Comparison of ENCODE assay signal across 29 mouse cellular contexts in the genomic region with DNA sequence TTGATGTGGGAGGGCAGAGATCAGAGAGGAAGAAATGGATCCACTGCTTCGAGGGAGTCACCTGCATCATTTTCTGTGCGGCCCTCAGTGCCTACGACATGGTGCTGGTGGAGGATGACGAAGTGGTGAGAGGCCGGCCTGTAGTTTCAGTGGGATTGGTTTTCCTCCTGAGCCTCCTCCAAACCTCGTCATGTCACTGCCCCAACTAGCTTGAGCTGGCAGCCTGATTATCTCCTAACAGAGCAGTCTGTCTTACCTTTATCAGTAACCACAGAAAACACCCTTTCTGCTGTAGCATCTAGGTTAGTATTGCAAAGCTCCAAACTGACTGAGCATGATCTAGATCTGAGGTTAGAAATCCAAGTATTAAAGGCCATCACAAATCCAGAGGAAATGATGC. TPM values are rescaled to one million over a fixed set of nuclear protein-coding genes. Genes with fewer than 3 reads are reported as not detected.
DNase-seq lines count a peak whose midpoint lies in the region; ATAC-seq and TF ChIP-seq lines count a peak whose summit lies in the region.
"Had no signal": no experiment of that assay in that cellular context is flagged by ENCODE, and none has a peak within 500 bp of the region (broad histone marks: within the 10 kb centered on the region; RNA-seq: fewer than 3 reads in every experiment).

No protein-coding gene starts in this region.

- ATAC-seq in heart, embryonic 11.5 days (replicated peaks; ENCODE audit: insufficient number of reproducible peaks, low FRiP score, low TSS enrichment), result peak; percentile 69
- peak; percentile 56 for ATAC-seq in G1E (ENCODE audit: extremely low read depth, insufficient number of reproducible peaks, low FRiP score, poor library complexity, severe bottlenecking)
- ATAC-seq in erythroid progenitor cell, adult 5-6 weeks (replicated peaks; ENCODE audit: low FRiP score, poor library complexity, severe bottlenecking), result peak; percentile 46; the same call in 1 of the 2 replicates
- ATAC-seq in liver, embryonic 16.5 days (ENCODE audit: low read depth), result peak; percentile 72
- no peak for ATAC-seq in lung, postnatal 0 days
- ATAC-seq: CD4-positive, CD25-positive, alpha-beta regulatory T cell, adult 4 months; forebrain, embryonic 13.5 days; intestine, postnatal 0 days; midbrain, embryonic 15.5 days had no signal

- H3K79me2 ChIP-seq in heart, adult 2 months (replicated peaks; ENCODE audit: control insufficient read depth, insufficient read depth, low read length), result no peaks in the 10 kb centered on the region

- intact Hi-C loops in heart, adult 2 months (cut with DNase I), result no loop called here

- peak overlapping the region; percentile 43; the same call in 1 of the 2 replicates for H3K27ac ChIP-seq in heart, embryonic 11.5 days (ENCODE audit: low read depth, low read length)
- no peak overlapping the region for H3K27ac ChIP-seq in heart, adult 2 months
- H3K27ac ChIP-seq in liver, embryonic 16.5 days (ENCODE audit: low read length), result peak overlapping the region; percentile 99
- no peak overlapping the region for H3K27ac ChIP-seq in lung, postnatal 0 days (ENCODE audit: low read length)
- H3K27ac ChIP-seq: embryonic facial prominence, embryonic 15.5 days; forebrain, embryonic 13.5 days; hindbrain, embryonic 15.5 days; kidney, postnatal 0 days; layer of hippocampus, adult 2 months; limb, embryonic 15.5 days; midbrain, embryonic 15.5 days had no signal

- no peak for TF ChIP-seq POLR2A in heart, adult 2 months (IDR thresholded peaks at IDR 0.05; ENCODE audit: insufficient read depth, low read depth, low read length)

- H3K36me3 ChIP-seq in heart, embryonic 11.5 days (ENCODE audit: control insufficient read depth, insufficient read depth, low read length), result no peaks in the 10 kb centered on the region
- no peaks in the 10 kb centered on the region for H3K36me3 ChIP-seq in heart, adult 2 months (ENCODE audit: control insufficient read depth, insufficient read depth, low read length)
- H3K36me3 ChIP-seq in G1E (replicated peaks), result peaks cover 39% of the 10 kb centered on the region
- no peaks in the 10 kb centered on the region; the same call in 1 of the 2 replicates for H3K36me3 ChIP-seq in liver, embryonic 16.5 days (ENCODE audit: control insufficient read depth, insufficient read depth)
- H3K36me3 ChIP-seq in lung, postnatal 0 days (ENCODE audit: insufficient read depth, low read length), result no peaks in the 10 kb centered on the region
- H3K36me3 ChIP-seq: embryonic facial prominence, embryonic 15.5 days; hindbrain, embryonic 15.5 days; limb, embryonic 15.5 days; midbrain, embryonic 15.5 days had no signal

- H3K4me2 ChIP-seq in heart, embryonic 11.5 days, result no peak overlapping the region
- H3K4me2 ChIP-seq in liver, embryonic 16.5 days (ENCODE audit: low read depth, low read length), result peak overlapping the region; percentile 61
- H3K4me2 ChIP-seq in lung, postnatal 0 days (replicated peaks; ENCODE audit: low read depth, low read length), result no peak overlapping the region
- H3K4me2 ChIP-seq: embryonic facial prominence, embryonic 15.5 days; forebrain, embryonic 13.5 days; hindbrain, embryonic 15.5 days; limb, embryonic 15.5 days; midbrain, embryonic 15.5 days had no signal

- H3K27me3 ChIP-seq in heart, embryonic 11.5 days (ENCODE audit: control insufficient read depth, insufficient read depth, low read length), result no peaks in the 10 kb centered on the region
- no peaks in the 10 kb centered on the region for H3K27me3 ChIP-seq in heart, adult 2 months (ENCODE audit: control insufficient read depth, insufficient read depth, low read length)
- H3K27me3 ChIP-seq in G1E (ENCODE audit: insufficient read depth, low read length), result no peaks in the 10 kb centered on the region
- no peaks in the 10 kb centered on the region for H3K27me3 ChIP-seq in liver, embryonic 16.5 days (ENCODE audit: control insufficient read depth, insufficient read depth, low read depth, low read length)
- H3K27me3 ChIP-seq in lung, postnatal 0 days (replicated peaks; ENCODE audit: insufficient read depth, low read length), result no peaks in the 10 kb centered on the region
- H3K27me3 ChIP-seq: embryonic facial prominence, embryonic 15.5 days; forebrain, embryonic 13.5 days; hindbrain, embryonic 15.5 days; limb, embryonic 15.5 days; megakaryocyte, embryonic 14.5 days; midbrain, embryonic 15.5 days had no signal

- H3K9me3 ChIP-seq in heart, embryonic 11.5 days (replicated peaks; ENCODE audit: control insufficient read depth, low read length), result no peaks in the 10 kb centered on the region
- no peaks in the 10 kb centered on the region for H3K9me3 ChIP-seq in G1E (replicated peaks)
- H3K9me3 ChIP-seq in liver, embryonic 16.5 days (replicated peaks; ENCODE audit: control insufficient read depth, low read length), result no peaks in the 10 kb centered on the region
- H3K9me3 ChIP-seq in lung, postnatal 0 days (ENCODE audit: low read length), result no peaks in the 10 kb centered on the region
- H3K9me3 ChIP-seq: embryonic facial prominence, embryonic 15.5 days; forebrain, embryonic 13.5 days; hindbrain, embryonic 15.5 days; limb, embryonic 15.5 days; megakaryocyte, embryonic 14.5 days; midbrain, embryonic 15.5 days had no signal

- H3K4me1 ChIP-seq in heart, embryonic 11.5 days (ENCODE audit: control insufficient read depth, insufficient read depth, low read length), result peaks cover 3% of the 10 kb centered on the region; the same call in 1 of the 2 replicates
- no peaks in the 10 kb centered on the region for H3K4me1 ChIP-seq in heart, adult 2 months (ENCODE audit: control insufficient read depth, insufficient read depth, low read length)
- peaks cover 79% of the 10 kb centered on the region for H3K4me1 ChIP-seq in G1E (ENCODE audit: insufficient read depth, low read depth, low read length)
- peaks cover 64% of the 10 kb centered on the region for H3K4me1 ChIP-seq in liver, embryonic 16.5 days (ENCODE audit: control insufficient read depth, low read depth, low read length)
- no peaks in the 10 kb centered on the region for H3K4me1 ChIP-seq in lung, postnatal 0 days (ENCODE audit: insufficient read depth, low read depth, low read length)
- H3K4me1 ChIP-seq: embryonic facial prominence, embryonic 15.5 days; hindbrain, embryonic 15.5 days; limb, embryonic 15.5 days had no signal

- 55% methylated on average over 6 of the region's 6 CpGs for WGBS in heart, embryonic 11.5 days (ENCODE audit: insufficient replicate concordance)
- WGBS in heart, adult 2 months, result 78% methylated on average over 6 of the region's 6 CpGs
- 22% methylated on average over 6 of the region's 6 CpGs for WGBS in liver, embryonic 16.5 days (ENCODE audit: insufficient replicate concordance)
- WGBS in lung, postnatal 0 days, result 67% methylated on average over 6 of the region's 6 CpGs

- H3K9ac ChIP-seq in heart, embryonic 11.5 days (ENCODE audit: low read depth, low read length), result no peak overlapping the region
- H3K9ac ChIP-seq in heart, adult 2 months (ENCODE audit: low read depth, low read length), result no peak overlapping the region
- peak overlapping the region; percentile 65 for H3K9ac ChIP-seq in liver, embryonic 16.5 days (ENCODE audit: low read depth, low read length)
- no peak overlapping the region for H3K9ac ChIP-seq in lung, postnatal 0 days (replicated peaks; ENCODE audit: low read depth)
- H3K9ac ChIP-seq: embryonic facial prominence, embryonic 15.5 days; forebrain, embryonic 13.5 days; hindbrain, embryonic 15.5 days; limb, embryonic 15.5 days; midbrain, embryonic 15.5 days had no signal

- no peak for TF ChIP-seq CTCF in heart, adult 2 months (IDR thresholded peaks at IDR 0.05)
- no peak for TF ChIP-seq CTCF in G1E (IDR thresholded peaks at IDR 0.05; ENCODE audit: low read depth, low read length)
- TF ChIP-seq CTCF in lung, postnatal 0 days (IDR thresholded peaks at IDR 0.05), result no peak

- no peak for DNase-seq in heart, adult 2 months
- DNase-seq in G1E (ENCODE audit: low spot score), result peak; percentile 59
- no peak for DNase-seq in natural killer cell, adult 2 months (ENCODE audit: low spot score in 2 of 2)
- DNase-seq in layer of hippocampus, adult 8-10 months (ENCODE audit: low spot score in 2 of 2), result no peak
- DNase-seq in lung, postnatal 0 days (ENCODE audit: low spot score), result no peak
- DNase-seq: adrenal gland, postnatal 36 days; cerebellum, adult 2 months; cerebellum, postnatal 36 days; gastrocnemius, postnatal 14 days; lung, postnatal 10 days; right cerebral cortex, postnatal 25 days; thymus, postnatal 14 days had no signal

- H3K4me3 ChIP-seq in heart, embryonic 11.5 days (ENCODE audit: low read depth, low read length), result no peak overlapping the region
- no peak overlapping the region for H3K4me3 ChIP-seq in heart, adult 2 months
- peak overlapping the region; percentile 43; the same call in 1 of the 2 replicates for H3K4me3 ChIP-seq in G1E (ENCODE audit: low read depth, low read length)
- H3K4me3 ChIP-seq in liver, embryonic 16.5 days (ENCODE audit: low read depth, low read length), result peak overlapping the region; percentile 39
- H3K4me3 ChIP-seq in lung, postnatal 0 days (ENCODE audit: low read depth, low read length), result no peak overlapping the region
- H3K4me3 ChIP-seq: embryonic facial prominence, embryonic 15.5 days; forebrain, embryonic 13.5 days; hindbrain, embryonic 15.5 days; layer of hippocampus, adult 2 months; limb, embryonic 15.5 days; megakaryocyte, embryonic 14.5 days; midbrain, embryonic 15.5 days had no signal

- no peak for TF ChIP-seq EP300 in heart, adult 2 months (IDR thresholded peaks at IDR 0.05; ENCODE audit: insufficient read depth, low read depth, low read length)
- no peak for TF ChIP-seq EP300 in lung, postnatal 0 days (IDR thresholded peaks at IDR 0.05)

RNA-seq across cellular contexts. Expression of a gene that starts 5.7 kb away (rescaled TPM):
- polyA plus RNA-seq in heart, embryonic 11.5 days (2014; fragmentation: Nextera tagmentation; extraction: Ambion mirVana), result 1.1 and 1.3 TPM in 2 replicates
- total RNA-seq in heart, adult 2 months (2021), result under 1 TPM in 1 of 2 experiments, not detected in 1; 0.11 TPM
- not detected in 2 replicates for polyA plus RNA-seq in heart, adult 2 months (2012; rRNA removed)
- total RNA-seq in G1E (2014; fragmentation: Nextera tagmentation), result 9.0 and 10.2 TPM in 2 replicates
- total RNA-seq in G1E (2017), result 2.0 and 4.5 TPM in 2 replicates
- polyA plus RNA-seq in G1E (2012), result 0.85 and 2.4 TPM in 2 replicates
- total RNA-seq in erythroid progenitor cell, adult 5-6 weeks (2015; ENCODE audit: low replicate concordance), result not detected in 2 replicates
- total RNA-seq in erythroid progenitor cell, adult 5-6 weeks (2017; ENCODE audit: low replicate concordance), result not detected in 2 replicates
- polyA plus RNA-seq in liver, embryonic 16.5 days (2015; fragmentation: Nextera tagmentation; extraction: Ambion mirVana), result 3.8 and 4.1 TPM in 2 replicates
- total RNA-seq in layer of hippocampus, adult 8-10 months (2022), result under 1 TPM in 1 of 4 experiments, not detected in 3; 0.61 TPM
- 0.33 and 0.45 TPM in 2 replicates for polyA plus RNA-seq in lung, postnatal 0 days (2015; fragmentation: Nextera tagmentation; extraction: Ambion mirVana)
- total RNA-seq: heart, postnatal 25 days; layer of hippocampus, adult 2 months; left cerebral cortex, postnatal 36 days; neutrophil, adult 5-6 weeks had no signal
- polyA plus RNA-seq: CD4-positive, CD25-positive, alpha-beta regulatory T cell, adult 4 months had no signal

RNA-seq across cellular contexts. Expression of a gene that starts 11.9 kb away (rescaled TPM):
- 30.6 and 32.1 TPM in 2 replicates for polyA plus RNA-seq in heart, embryonic 11.5 days (2014; fragmentation: Nextera tagmentation; extraction: Ambion mirVana)
- total RNA-seq in heart, adult 2 months (2021), result 1 to 10 TPM; 4.1 to 4.6 TPM
- 25.9 and 26.3 TPM in 2 replicates for polyA plus RNA-seq in heart, adult 2 months (2012; rRNA removed)
- 169 and 188 TPM in 2 replicates for total RNA-seq in G1E (2014; fragmentation: Nextera tagmentation)
- total RNA-seq in G1E (2017), result 81.6 and 85.9 TPM in 2 replicates
- polyA plus RNA-seq in G1E (2012), result 380 and 438 TPM in 2 replicates
- total RNA-seq in erythroid progenitor cell, adult 5-6 weeks (2015; ENCODE audit: low replicate concordance), result 9.2 and 10.5 TPM in 2 replicates
- total RNA-seq in erythroid progenitor cell, adult 5-6 weeks (2017; ENCODE audit: low replicate concordance), result 1.0 and 10.1 TPM in 2 replicates
- 76.4 and 79.6 TPM in 2 replicates for polyA plus RNA-seq in liver, embryonic 16.5 days (2015; fragmentation: Nextera tagmentation; extraction: Ambion mirVana)
- total RNA-seq in layer of hippocampus, adult 8-10 months (2022), result 10 to 100 TPM; 64.2 to 82.5 (median 74.0) TPM
- 11.6 and 12.6 TPM in 2 replicates for polyA plus RNA-seq in lung, postnatal 0 days (2015; fragmentation: Nextera tagmentation; extraction: Ambion mirVana)

RNA-seq across cellular contexts. Expression of a gene that starts 47.6 kb away (rescaled TPM):
- 91.3 and 102 TPM in 2 replicates for polyA plus RNA-seq in heart, embryonic 11.5 days (2014; fragmentation: Nextera tagmentation; extraction: Ambion mirVana)
- 10 to 100 TPM; 16.5 to 18.1 TPM for total RNA-seq in heart, adult 2 months (2021)
- 7.5 and 18.7 TPM in 2 replicates for polyA plus RNA-seq in heart, adult 2 months (2012; rRNA removed)
- 254 and 274 TPM in 2 replicates for total RNA-seq in G1E (2014; fragmentation: Nextera tagmentation)
- 413 and 481 TPM in 2 replicates for total RNA-seq in G1E (2017)
- polyA plus RNA-seq in G1E (2012), result 36.8 and 37.9 TPM in 2 replicates
- 29.9 and 45.7 TPM in 2 replicates for total RNA-seq in erythroid progenitor cell, adult 5-6 weeks (2015; ENCODE audit: low replicate concordance)
- total RNA-seq in erythroid progenitor cell, adult 5-6 weeks (2017; ENCODE audit: low replicate concordance), result 21.7 and 30.0 TPM in 2 replicates
- polyA plus RNA-seq in liver, embryonic 16.5 days (2015; fragmentation: Nextera tagmentation; extraction: Ambion mirVana), result 69.9 and 73.7 TPM in 2 replicates
- total RNA-seq in layer of hippocampus, adult 8-10 months (2022), result 10 to 100 TPM; 27.5 to 31.1 (median 30.1) TPM
- polyA plus RNA-seq in lung, postnatal 0 days (2015; fragmentation: Nextera tagmentation; extraction: Ambion mirVana), result 87.4 and 96.3 TPM in 2 replicates

RNA-seq across cellular contexts. Expression of a gene that starts 53.6 kb away (rescaled TPM):
- 14.7 and 17.7 TPM in 2 replicates for polyA plus RNA-seq in heart, embryonic 11.5 days (2014; fragmentation: Nextera tagmentation; extraction: Ambion mirVana)
- total RNA-seq in heart, adult 2 months (2021), result 10 to 100 TPM; 11.7 to 11.9 TPM
- polyA plus RNA-seq in heart, adult 2 months (2012; rRNA removed), result 17.1 and 24.6 TPM in 2 replicates
- total RNA-seq in G1E (2014; fragmentation: Nextera tagmentation), result not detected in 2 replicates
- total RNA-seq in G1E (2017), result not detected in 2 replicates
- polyA plus RNA-seq in G1E (2012), result not detected in 2 replicates
- total RNA-seq in erythroid progenitor cell, adult 5-6 weeks (2015; ENCODE audit: low replicate concordance), result 2.5 and 4.2 TPM in 2 replicates
- 0.90 and 1.4 TPM in 2 replicates for total RNA-seq in erythroid progenitor cell, adult 5-6 weeks (2017; ENCODE audit: low replicate concordance)
- polyA plus RNA-seq in liver, embryonic 16.5 days (2015; fragmentation: Nextera tagmentation; extraction: Ambion mirVana), result 16.8 and 17.0 TPM in 2 replicates
- 10 to 100 TPM; 11.1 to 14.4 (median 13.4) TPM for total RNA-seq in layer of hippocampus, adult 8-10 months (2022)
- polyA plus RNA-seq in lung, postnatal 0 days (2015; fragmentation: Nextera tagmentation; extraction: Ambion mirVana), result 11.2 and 13.4 TPM in 2 replicates

RNA-seq across cellular contexts. Expression of a gene that starts 56.4 kb away (rescaled TPM):
- polyA plus RNA-seq in heart, embryonic 11.5 days (2014; fragmentation: Nextera tagmentation; extraction: Ambion mirVana), result 0.13 and 0.16 TPM in 2 replicates
- not detected for total RNA-seq in heart, adult 2 months (2021)
- polyA plus RNA-seq in heart, adult 2 months (2012; rRNA removed), result 0.04 TPM in 1 of 2 replicates, not detected in the other
- total RNA-seq in G1E (2014; fragmentation: Nextera tagmentation) (not detected in 2 replicates), G1E (2017) (under 0.01 and 0.11 TPM in 2 replicates)
- not detected in 2 replicates for polyA plus RNA-seq in G1E (2012)
- total RNA-seq in erythroid progenitor cell, adult 5-6 weeks (2015; ENCODE audit: low replicate concordance), result not detected in 2 replicates
- total RNA-seq in erythroid progenitor cell, adult 5-6 weeks (2017; ENCODE audit: low replicate concordance), result not detected in 2 replicates
- polyA plus RNA-seq in liver, embryonic 16.5 days (2015; fragmentation: Nextera tagmentation; extraction: Ambion mirVana), result 0.02 TPM in 1 of 2 replicates, not detected in the other
- 10 to 100 TPM; 15.8 to 17.2 (median 17.0) TPM for total RNA-seq in layer of hippocampus, adult 8-10 months (2022)
- polyA plus RNA-seq in lung, postnatal 0 days (2015; fragmentation: Nextera tagmentation; extraction: Ambion mirVana), result not detected in 2 replicates
- total RNA-seq: heart, adult 8-10 months; heart, postnatal 25 days had no signal
- polyA plus RNA-seq: kidney, postnatal 0 days had no signal

Comparison
In these comparisons a context has a peak if more than half of its experiments do, and no peak if none do; other contexts are left out.
1. H3K27ac ChIP-seq: peak in heart, embryonic 11.5 days (single experiment) and liver, embryonic 16.5 days (single experiment); none in heart, adult 2 months (single experiment) and lung, postnatal 0 days (single experiment).
2. H3K4me3 ChIP-seq: peak in G1E (single experiment) and liver, embryonic 16.5 days (single experiment); none in heart, embryonic 11.5 days (single experiment), heart, adult 2 months (single experiment) and lung, postnatal 0 days (single experiment).